Mouse (Mus musculus) small intestine, adult 2 months (tissue): ENCODE measurements around the gene St6galnac3. TPM values are rescaled to one million over a fixed set of nuclear protein-coding genes. Genes with fewer than 3 reads are reported as not detected.

Source experiments
- H3K27ac ChIP-seq: fragments of 200-500 bp; 2 replicates; pipeline ENCODE4 v1.5.1; 2012; ENCODE audit warnings: low read depth, low read length, control low read depth, inconsistent platforms; ENCODE audit not compliant: insufficient read depth
- H3K27me3 ChIP-seq: fragments of 200-500 bp; 2 replicates; pipeline ENCODE4 v1.6.1; 2012; ENCODE audit warnings: mild to moderate bottlenecking, moderate library complexity, low read length, inconsistent platforms; ENCODE audit not compliant: control insufficient read depth, insufficient read depth
- H3K36me3 ChIP-seq: fragments of 200-500 bp; 2 replicates; pipeline ENCODE4 v1.6.1; 2012; ENCODE audit warnings: mild to moderate bottlenecking, low read length, control low read depth, inconsistent platforms; ENCODE audit not compliant: control insufficient read depth, insufficient read depth
- H3K4me1 ChIP-seq: fragments of 200-500 bp; 2 replicates; pipeline ENCODE4 v1.6.1; 2012; ENCODE audit warnings: low read length, inconsistent platforms, mixed read lengths; ENCODE audit not compliant: control insufficient read depth, insufficient read depth, insufficient read length
- H3K4me3 ChIP-seq: fragments of 200-500 bp; 2 replicates; pipeline ENCODE4 v1.5.1; 2012; ENCODE audit warnings: low read depth, mild to moderate bottlenecking, control low read depth, inconsistent platforms, low read length, moderate library complexity
- CTCF ChIP-seq: fragments of 200-500 bp; IDR thresholded peaks from 2 replicates; pipeline ENCODE4 v1.5.1; 2012; ENCODE audit warnings: low read depth, mild to moderate bottlenecking, control low read depth, inconsistent platforms, low read length, moderate library complexity, mixed read lengths; ENCODE audit not compliant: insufficient replicate concordance, insufficient read length; ENCODE audit errors: extremely low read depth
- POLR2A ChIP-seq: fragments of 200-500 bp; IDR thresholded peaks from 2 replicates; pipeline ENCODE4 v1.6.1; 2012; ENCODE audit warnings: low read depth, mild to moderate bottlenecking, control low read depth, inconsistent platforms, low read length, moderate library complexity
- WGBS: fragments of 180-500 bp; shearing (Covaris S2); methylation state at CpG from one replicate; pipeline ENCODE4 v1.1.7; 2018; 5-methylcytosine and 5-hydroxymethylcytosine counted together
- polyA plus RNA-seq: library from polyadenylated mRNA; depleted of rRNA; stranded (reverse); fragments of >200 nt; gene quantifications from 2 replicates; pipeline ENCODE4 v1.2.3, GENCODE M21; 2012

The St6galnac3 gene
- polyA plus RNA-seq, 1 experiment: 1.1 TPM

GRCm38 (mm10) chr3:153250598-153251257, 474.2 kb downstream of the St6galnac3 start:
- Histone ChIP-seq H3K27ac (no peak overlapping the region), H3K36me3 (no peaks in the 10 kb centered on the region), H3K27me3 (no peaks in the 10 kb centered on the region), H3K4me1 (no peaks in the 10 kb centered on the region), H3K4me3 (no peak overlapping the region)
- WGBS: 46% methylated on average over 9 of the region's 9 CpGs
- TF ChIP-seq POLR2A (no peak), CTCF (peak; percentile 75; the same call in 1 of the 2 replicates)

- Histone ChIP-seq H3K27ac (no peak overlapping the region), H3K4me1 (no peaks in the 10 kb centered on the region), H3K27me3 (no peaks in the 10 kb centered on the region), H3K4me3 (no peak overlapping the region), H3K36me3 (no peaks in the 10 kb centered on the region)
- no peak for TF ChIP-seq POLR2A
- TF ChIP-seq CTCF: no peak
- 94% methylated on average over 2 of the region's 2 CpGs for WGBS
Observed at GRCm38 (mm10) chr3:153248866-153249265, 476.1 kb downstream of the St6galnac3 start.

GRCm38 (mm10) chr3:153248029-153248428, 476.9 kb downstream of the St6galnac3 start:
- H3K4me3 ChIP-seq: no peak overlapping the region
- TF ChIP-seq POLR2A: no peak
- no peak for TF ChIP-seq CTCF
- H3K27ac ChIP-seq: no peak overlapping the region
- no peaks in the 10 kb centered on the region for H3K4me1 ChIP-seq
- no peaks in the 10 kb centered on the region for H3K36me3 ChIP-seq
- H3K27me3 ChIP-seq: no peaks in the 10 kb centered on the region
- WGBS: 51% methylated on average over 4 of the region's 4 CpGs

GRCm38 (mm10) chr3:153242524-153242923, 482.4 kb downstream of the St6galnac3 start:
- Histone ChIP-seq H3K4me1 (no peaks in the 10 kb centered on the region; the same call in 1 of the 2 replicates), H3K36me3 (no peaks in the 10 kb centered on the region), H3K27me3 (no peaks in the 10 kb centered on the region), H3K4me3 (no peak overlapping the region), H3K27ac (no peak overlapping the region)
- 69% methylated on average over 5 of the region's 5 CpGs for WGBS
- no peak for TF ChIP-seq CTCF

- H3K4me3 ChIP-seq: no peak overlapping the region
- H3K36me3 ChIP-seq: no peaks in the 10 kb centered on the region
- H3K27ac ChIP-seq: no peak overlapping the region
- no peaks in the 10 kb centered on the region; the same call in 1 of the 2 replicates for H3K4me1 ChIP-seq
- WGBS: 90% methylated on average over 4 of the region's 4 CpGs
- H3K27me3 ChIP-seq: no peaks in the 10 kb centered on the region
- TF ChIP-seq POLR2A (no peak), CTCF (no peak)
Observed at GRCm38 (mm10) chr3:153241134-153241533, 483.8 kb downstream of the St6galnac3 start.

- H3K36me3 ChIP-seq: no peaks in the 10 kb centered on the region
- no peak overlapping the region for H3K27ac ChIP-seq
- 8% methylated on average over 4 of the region's 4 CpGs for WGBS
- H3K27me3 ChIP-seq: no peaks in the 10 kb centered on the region
- H3K4me1 ChIP-seq: no peaks in the 10 kb centered on the region; the same call in 1 of the 2 replicates
- TF ChIP-seq CTCF: no peak
- TF ChIP-seq POLR2A: no peak
- no peak overlapping the region for H3K4me3 ChIP-seq
Observed at GRCm38 (mm10) chr3:153240366-153240765, 484.6 kb downstream of the St6galnac3 start.

GRCm38 (mm10) chr3:153238381-153238780, 486.6 kb downstream of the St6galnac3 start:
- Histone ChIP-seq H3K27ac (no peak overlapping the region), H3K4me1 (no peaks in the 10 kb centered on the region; the same call in 1 of the 2 replicates)

More at GRCm38 (mm10) chr3:153238381-153238780, 486.6 kb downstream of the St6galnac3 start:
- Histone ChIP-seq H3K27me3 (no peaks in the 10 kb centered on the region), H3K4me3 (no peak overlapping the region), H3K36me3 (no peaks in the 10 kb centered on the region)
- WGBS: 66% methylated on average over 10 of the region's 10 CpGs
- no peak for TF ChIP-seq CTCF
- no peak for TF ChIP-seq POLR2A
